Mouse (Mus musculus) spleen, adult 2 months (tissue): ENCODE data around the gene Ankrd33.

Experiments used
- CTCF ChIP-seq: fragments of 200-500 bp; IDR thresholded peaks from 2 replicates; pipeline ENCODE4 v1.5.1; 2011; ENCODE audit warnings: mild to moderate bottlenecking, inconsistent platforms; ENCODE audit not compliant: insufficient read depth, insufficient read length, insufficient replicate concordance; ENCODE audit errors: extremely low read depth
- POLR2A ChIP-seq: fragments of 200-500 bp; IDR thresholded peaks from 2 replicates; pipeline ENCODE4 v1.6.1; 2011; ENCODE audit warnings: low read depth, low read length, inconsistent platforms

DNA sequence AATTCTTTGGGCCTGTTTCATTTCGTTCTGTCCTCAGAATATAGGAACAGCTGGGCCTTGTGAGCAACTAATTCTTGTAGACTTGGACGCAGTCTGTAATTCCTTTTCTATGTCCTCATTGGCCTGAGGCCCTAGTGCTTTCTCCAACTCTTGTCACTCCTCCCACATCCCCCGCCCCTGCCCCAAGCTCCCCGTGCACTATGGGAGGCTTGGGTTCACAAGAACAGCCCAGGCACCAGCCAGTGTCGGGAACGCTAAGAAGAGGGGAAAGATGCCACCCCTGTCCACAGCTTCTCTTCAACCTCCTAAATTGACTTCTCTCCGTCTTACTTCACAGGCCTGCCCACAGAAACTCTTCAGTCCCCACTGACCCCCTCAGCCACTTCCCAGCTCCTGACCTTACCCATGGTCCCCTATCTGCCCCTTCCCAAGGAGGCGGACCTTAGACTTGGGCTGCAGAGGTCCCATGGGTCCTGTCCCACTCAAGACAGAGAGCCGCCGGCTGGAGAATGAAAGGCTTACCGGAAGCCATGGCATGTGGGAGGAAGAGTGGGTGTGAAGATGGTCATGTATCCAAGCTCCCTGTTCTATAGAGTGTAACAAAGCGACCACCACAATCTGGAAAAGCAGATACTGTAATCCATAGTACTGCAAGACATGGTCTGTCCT lies 11.5 kb downstream of the Ankrd33 start:
- TF ChIP-seq POLR2A (no peak), CTCF (no peak)
